Mouse (Mus musculus) megakaryocyte progenitor cell, adult 5-6 weeks (primary cell): ENCODE results near the gene Bag3. TPM values are rescaled to one million over a fixed set of nuclear protein-coding genes. Genes with fewer than 3 reads are reported as not detected.
"Not testable (repeated sequence)": the region's sequence is repeated elsewhere in the genome, so short reads cannot be mapped to it uniquely, and the experiment has no call there.

Source experiments
- ATAC-seq: replicated peaks from 2 replicates; pipeline ENCODE4 v1.8.0; 2016; ENCODE audit warnings: mild to moderate bottlenecking, moderate TSS enrichment, inconsistent platforms; ENCODE audit not compliant: poor library complexity
- total RNA-seq, 2 experiments: library from RNA; stranded (forward) in 1 of 2; stranded (reverse) in 1 of 2; fragments of 157-497, 149-512 nt in 1 of 2; fragments of 200-1000 nt in 1 of 2; gene quantifications; 2 replicates each; pipeline versions ENCODE4 v1.2.3 to v1.2.4; 2015 to 2017

Gene Bag3
- total RNA-seq, 2 experiments from 2014 or later = 6.2 to 6.8 TPM

GRCm38 (mm10) chr7:128566311-128566710 is 42.9 kb downstream of the Bag3 start:
- ATAC-seq = no peak

GRCm38 (mm10) chr7:128567561-128568244 is 44.3 kb downstream of the Bag3 start:
- ATAC-seq = no peak

- not testable (repeated sequence) for ATAC-seq
Measured at GRCm38 (mm10) chr7:128569429-128569828, 46.0 kb downstream of the Bag3 start.

- peak; percentile 92 for ATAC-seq
Measured at GRCm38 (mm10) chr7:128569987-128570656, 46.7 kb downstream of the Bag3 start.

GRCm38 (mm10) chr7:128570657-128571056 is 47.2 kb downstream of the Bag3 start:
- ATAC-seq = not testable (repeated sequence)

GRCm38 (mm10) chr7:128572030-128572429 is 48.6 kb downstream of the Bag3 start:
- ATAC-seq = no peak

GRCm38 (mm10) chr7:128575211-128575610 is 51.8 kb downstream of the Bag3 start:
- no peak for ATAC-seq

- ATAC-seq = 0 out of 2 replicates have a peak, but pooled peaks have one; percentile 21
Measured at GRCm38 (mm10) chr7:128575794-128576193, 52.4 kb downstream of the Bag3 start.

- no peak for ATAC-seq
Measured at GRCm38 (mm10) chr7:128577607-128578006, 54.2 kb downstream of the Bag3 start.

GRCm38 (mm10) chr7:128578199-128578945 is 55.0 kb downstream of the Bag3 start:
- ATAC-seq = no peak

GRCm38 (mm10) chr7:128579381-128579780 is 56.0 kb downstream of the Bag3 start:
- no peak for ATAC-seq

GRCm38 (mm10) chr7:128580318-128580717 is 56.9 kb downstream of the Bag3 start:
- ATAC-seq = peak; percentile 24; the same call in 1 of the 2 replicates

GRCm38 (mm10) chr7:128581864-128582484 is 58.6 kb downstream of the Bag3 start:
- ATAC-seq = peak; percentile 57

GRCm38 (mm10) chr7:128583213-128583948 is 60.0 kb downstream of the Bag3 start:
- ATAC-seq = peak; percentile 30

- ATAC-seq = peak; percentile 75
Measured at GRCm38 (mm10) chr7:128587334-128587933, 64.0 kb downstream of the Bag3 start.

GRCm38 (mm10) chr7:128591345-128592084 is 68.1 kb downstream of the Bag3 start:
- ATAC-seq = peak; percentile 26; the same call in 1 of the 2 replicates

GRCm38 (mm10) chr7:128592118-128592935 is 68.9 kb downstream of the Bag3 start:
- no peak for ATAC-seq

GRCm38 (mm10) chr7:128592936-128593241 is 69.5 kb downstream of the Bag3 start:
- ATAC-seq = no peak

- ATAC-seq = no peak
Measured at GRCm38 (mm10) chr7:128596274-128596673, 72.9 kb downstream of the Bag3 start.
